ENCODE assay signal across 10 mouse cellular contexts in the genomic region with DNA sequence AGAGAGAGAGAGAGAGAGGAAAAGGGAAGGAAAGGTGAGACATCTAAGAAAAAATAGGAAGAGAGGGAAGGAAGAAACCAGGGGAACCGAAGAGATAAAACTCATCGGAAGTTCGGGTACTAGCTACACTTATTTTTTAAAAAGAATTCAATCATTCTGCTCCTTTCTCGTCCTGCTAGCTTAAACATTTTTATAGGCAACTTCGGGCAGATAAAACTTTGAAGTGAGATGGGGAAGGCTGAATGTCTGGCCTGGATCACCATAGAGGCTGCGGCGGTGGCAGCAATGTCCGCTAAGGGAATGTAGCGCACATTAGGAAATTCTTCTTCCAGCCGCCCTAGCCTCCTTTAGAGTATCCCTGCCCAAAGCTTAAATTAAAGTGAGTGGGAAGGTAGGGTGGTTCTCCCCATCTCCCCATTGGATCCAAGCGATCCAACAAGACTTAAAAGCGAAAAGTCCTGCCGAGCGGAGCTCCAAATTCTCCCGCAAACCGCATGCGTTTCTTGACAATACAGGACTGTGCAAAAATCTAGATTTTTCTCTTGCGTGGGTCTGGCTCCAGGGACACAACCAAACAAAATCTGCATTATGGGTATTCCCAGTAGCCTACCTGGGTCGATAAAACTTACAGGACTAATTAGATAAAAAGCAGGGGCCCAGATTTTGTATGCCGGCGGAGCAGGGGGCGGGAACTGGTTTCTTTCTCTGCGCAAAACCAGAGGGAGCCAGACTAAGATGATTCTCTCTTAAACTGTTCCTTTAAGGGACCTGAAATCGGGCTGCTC. TPM values are rescaled to one million over a fixed set of nuclear protein-coding genes. Genes with fewer than 3 reads are reported as not detected.
DNase-seq lines count a peak whose midpoint lies in the region; ATAC-seq and TF ChIP-seq lines count a peak whose summit lies in the region.
"Had no signal": no experiment of that assay in that cellular context is flagged by ENCODE, and none has a peak within 500 bp of the region (broad histone marks: within the 10 kb centered on the region; RNA-seq: fewer than 3 reads in every experiment).

No protein-coding gene starts in this region.

- H3K27ac ChIP-seq in heart, embryonic 14.5 days (replicated peaks in 1 of 2; ENCODE audit: control insufficient read depth in 1 of 2, insufficient read depth in 1 of 2, low read depth in 2 of 2, low read length in 2 of 2): no peak overlapping the region
- peak overlapping the region; percentile 86 for H3K27ac ChIP-seq in forebrain, embryonic 14.5 days (ENCODE audit: low read depth, low read length)
- no peak overlapping the region for H3K27ac ChIP-seq in liver, postnatal 0 days (ENCODE audit: low read depth)

- TF ChIP-seq CTCF in liver, postnatal 0 days (IDR thresholded peaks at IDR 0.05; ENCODE audit: low read depth): no peak

- intact Hi-C loops in heart, postnatal 14 days (cut with DNase I): loop anchor here (2.0 to 5.0 kb wide), 3 partner anchors 928 to 1815 kb away; no protein-coding TSS in a partner anchor

- H3K27me3 ChIP-seq in heart, embryonic 14.5 days (ENCODE audit: control insufficient read depth, insufficient read depth, low read length): peaks cover 86% of the 10 kb centered on the region
- H3K27me3 ChIP-seq in forebrain, embryonic 14.5 days (replicated peaks; ENCODE audit: control insufficient read depth, insufficient read depth, low read length): no peaks in the 10 kb centered on the region
- H3K27me3 ChIP-seq in liver, postnatal 0 days (ENCODE audit: insufficient read depth, low read length): peaks cover 60% of the 10 kb centered on the region

- no peaks in the 10 kb centered on the region for H3K9me3 ChIP-seq in heart, embryonic 14.5 days (ENCODE audit: control insufficient read depth, low read length)
- H3K9me3 ChIP-seq in forebrain, embryonic 14.5 days (replicated peaks; ENCODE audit: control insufficient read depth, low read length): no peaks in the 10 kb centered on the region
- H3K9me3 ChIP-seq in liver, postnatal 0 days (ENCODE audit: low read length): no peaks in the 10 kb centered on the region

- no peaks in the 10 kb centered on the region for H3K36me3 ChIP-seq in heart, embryonic 14.5 days (ENCODE audit: control insufficient read depth, insufficient read depth, low read length)
- H3K36me3 ChIP-seq in forebrain, embryonic 14.5 days (ENCODE audit: control insufficient read depth, insufficient read depth, low read length): no peaks in the 10 kb centered on the region
- no peaks in the 10 kb centered on the region for H3K36me3 ChIP-seq in liver, postnatal 0 days (replicated peaks; ENCODE audit: insufficient read depth, low read length)

- H3K4me2 ChIP-seq in heart, embryonic 14.5 days (ENCODE audit: low read length): peak overlapping the region; percentile 69
- peak overlapping the region; percentile 64 for H3K4me2 ChIP-seq in forebrain, embryonic 14.5 days (ENCODE audit: low read length)
- peak overlapping the region; percentile 44; the same call in 1 of the 2 replicates for H3K4me2 ChIP-seq in liver, postnatal 0 days (ENCODE audit: low read depth, low read length)

- no peaks in the 10 kb centered on the region for H3K4me1 ChIP-seq in heart, embryonic 14.5 days (ENCODE audit: control insufficient read depth in 2 of 2, insufficient read depth in 2 of 2, low read length in 2 of 2)
- peaks cover 8% of the 10 kb centered on the region; the same call in 1 of the 2 replicates for H3K4me1 ChIP-seq in forebrain, embryonic 14.5 days (ENCODE audit: control insufficient read depth, insufficient read depth, low read length)
- peaks cover 2% of the 10 kb centered on the region; the same call in 1 of the 2 replicates for H3K4me1 ChIP-seq in liver, postnatal 0 days (ENCODE audit: insufficient read depth)

- H3K9ac ChIP-seq in heart, embryonic 14.5 days (ENCODE audit: low read length): no peak overlapping the region
- H3K9ac ChIP-seq in forebrain, embryonic 14.5 days (ENCODE audit: low read length): peak overlapping the region; percentile 75
- H3K9ac ChIP-seq in liver, postnatal 0 days (replicated peaks): no peak overlapping the region

- TF ChIP-seq EP300 in liver, postnatal 0 days (IDR thresholded peaks at IDR 0.05; ENCODE audit: low read depth): no peak

- no peak for DNase-seq in heart, postnatal 14 days
- peak; percentile 22 for DNase-seq in ZHBTc4 (ENCODE audit: low read depth, low spot score)
- peak; percentile 61 for DNase-seq in forebrain, embryonic 14.5 days (ENCODE audit: low spot score)
- DNase-seq in liver, postnatal 0 days: no peak
- no peak for DNase-seq in thymus, postnatal 10 days (ENCODE audit: low spot score in 2 of 2)
- no peak for DNase-seq in cerebellum, adult 18-20 months
- no peak for DNase-seq in thymus, postnatal 0 days (ENCODE audit: low spot score)

- peak overlapping the region; percentile 31 to 41 for H3K4me3 ChIP-seq in heart, embryonic 14.5 days (ENCODE audit: control insufficient read depth in 1 of 2, insufficient read depth in 1 of 2, low read depth in 1 of 2, low read length in 2 of 2)
- H3K4me3 ChIP-seq in forebrain, embryonic 14.5 days (ENCODE audit: low read depth, low read length): peak overlapping the region; percentile 95
- peak overlapping the region; percentile 27; the same call in 1 of the 2 replicates for H3K4me3 ChIP-seq in liver, postnatal 0 days (ENCODE audit: low read depth, low read length)
- H3K4me3 ChIP-seq: erythroblast, embryonic 14.5 days had no signal

- ATAC-seq in heart, embryonic 14.5 days (ENCODE audit: insufficient number of reproducible peaks, insufficient read depth, low FRiP score, low read depth): no peak
- ATAC-seq in forebrain, embryonic 14.5 days: no peak
- ATAC-seq in liver, postnatal 0 days: no peak
- ATAC-seq: CD4-positive, CD25-positive, alpha-beta regulatory T cell, adult 4 months had no signal

- 2% methylated on average over 24 of the region's 24 CpGs for WGBS in heart, embryonic 14.5 days
- WGBS in forebrain, embryonic 14.5 days: under 1% methylated on average over 24 of the region's 24 CpGs
- WGBS in liver, postnatal 0 days (ENCODE audit: insufficient replicate concordance): 3% methylated on average over 24 of the region's 24 CpGs

RNA-seq across cellular contexts. Expression of a gene that starts 8.4 kb away (rescaled TPM):
- not detected in 2 replicates for polyA plus RNA-seq in heart, embryonic 14.5 days (2014; fragmentation: Nextera tagmentation; extraction: Ambion mirVana)
- not detected for total RNA-seq in heart, postnatal 14 days (2021)
- polyA plus RNA-seq in forebrain, embryonic 14.5 days (2014; fragmentation: Nextera tagmentation; extraction: Ambion mirVana): 72.6 and 77.7 TPM in 2 replicates
- polyA plus RNA-seq in liver, postnatal 0 days (2015; fragmentation: Nextera tagmentation; extraction: Ambion mirVana): not detected in 2 replicates
- 2.0 and 3.1 TPM in 2 replicates for polyA plus RNA-seq in thymus, postnatal 0 days (2015; fragmentation: Nextera tagmentation; extraction: Ambion mirVana)
- polyA plus RNA-seq: CD4-positive, CD25-positive, alpha-beta regulatory T cell, adult 4 months had no signal

RNA-seq across cellular contexts. Expression of a gene that starts 11.0 kb away (rescaled TPM):
- not detected in 2 replicates for polyA plus RNA-seq in heart, embryonic 14.5 days (2014; fragmentation: Nextera tagmentation; extraction: Ambion mirVana)
- not detected for total RNA-seq in heart, postnatal 14 days (2021)
- 2.2 and 3.6 TPM in 2 replicates for polyA plus RNA-seq in forebrain, embryonic 14.5 days (2014; fragmentation: Nextera tagmentation; extraction: Ambion mirVana)
- polyA plus RNA-seq in liver, postnatal 0 days (2015; fragmentation: Nextera tagmentation; extraction: Ambion mirVana): not detected in 2 replicates
- polyA plus RNA-seq in thymus, postnatal 0 days (2015; fragmentation: Nextera tagmentation; extraction: Ambion mirVana): 0.04 and 0.07 TPM in 2 replicates
- polyA plus RNA-seq: CD4-positive, CD25-positive, alpha-beta regulatory T cell, adult 4 months; erythroblast, embryonic 14.5 days had no signal

Comparison
In these comparisons a context has a peak if more than half of its experiments do, and no peak if none do; other contexts are left out.
1. H3K4me3 ChIP-seq: peak in every context shown above with its lines; median percentile 95 in forebrain, embryonic 14.5 days; 36 in heart, embryonic 14.5 days; 27 in liver, postnatal 0 days.
2. DNase-seq: peak in ZHBTc4 (single experiment) and forebrain, embryonic 14.5 days (single experiment); none in heart, postnatal 14 days (0 of 2), liver, postnatal 0 days (single experiment), thymus, postnatal 10 days (0 of 2), cerebellum, adult 18-20 months (0 of 2) and thymus, postnatal 0 days (single experiment).
3. RNA of a gene that starts 8.4 kb away (polyA plus RNA-seq): 72.6 to 77.7 TPM in forebrain, embryonic 14.5 days; 2.0 to 3.1 TPM in thymus, postnatal 0 days, not detected in heart, embryonic 14.5 days and not detected in liver, postnatal 0 days; every median in the first group is over 10 times any median in the second.
4. Peak in every context shown above with its lines, with median percentiles within 50 percentile points of each other: H3K4me2 ChIP-seq.